Mouse (Mus musculus) cerebellum, adult 2 months (tissue): ENCODE data around the gene Umad1.

ENCODE experiments used
- CTCF ChIP-seq: fragments of 200-500 bp; IDR thresholded peaks from 2 replicates; pipeline ENCODE4 v1.5.1; 2011; ENCODE audit warnings: low read depth, mild to moderate bottlenecking, control low read depth, low read length, moderate library complexity, borderline replicate concordance; ENCODE audit not compliant: insufficient read depth
- POLR2A ChIP-seq: fragments of 200-500 bp; IDR thresholded peaks from 2 replicates; pipeline ENCODE4 v1.6.1; 2011; ENCODE audit warnings: low read length, control low read depth, borderline replicate concordance; ENCODE audit not compliant: insufficient read depth

DNA sequence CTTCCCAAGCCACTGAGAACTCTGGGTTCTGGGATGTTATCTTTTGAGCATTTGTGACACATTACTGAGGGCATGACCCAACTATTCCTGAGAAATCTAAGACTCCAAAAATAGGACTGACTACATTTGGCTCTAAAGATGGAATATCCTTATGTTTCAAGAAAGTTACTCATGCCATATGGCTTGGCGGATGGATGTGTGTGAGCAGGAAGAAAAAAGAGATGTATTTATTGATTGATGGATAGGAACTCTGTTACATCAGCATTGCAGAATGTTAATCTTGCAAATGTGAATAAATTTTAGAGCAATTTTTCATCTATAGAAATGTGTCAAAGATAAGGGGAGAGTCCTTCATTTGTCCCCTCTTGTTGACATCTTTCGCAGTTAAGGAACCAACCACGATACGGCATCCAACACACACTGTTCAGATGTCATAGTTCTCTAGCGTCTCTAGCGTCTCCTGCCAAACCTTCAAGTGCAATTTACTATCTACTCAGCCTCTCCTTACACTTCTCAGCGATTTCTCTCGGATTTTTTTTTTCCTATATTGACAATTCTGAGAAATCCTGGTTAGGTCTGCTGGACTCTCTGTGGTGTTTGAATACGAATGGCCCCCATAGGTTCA is 171.6 kb downstream of the Umad1 start:
- TF ChIP-seq CTCF: no peak
- TF ChIP-seq POLR2A: no peak
